Mouse (Mus musculus) neural tube, embryonic 12.5 days (tissue): ENCODE results near the gene Ccser1. TPM values are rescaled to one million over a fixed set of nuclear protein-coding genes. Genes with fewer than 3 reads are reported as not detected.

Experiments
- ATAC-seq: fragments of 200-750 bp; cut with Nextera tagmentation; 2 replicates; pipeline ENCODE4 v1.8.0; 2017; ENCODE audit warnings: low read depth, mild to moderate bottlenecking, moderate TSS enrichment, moderate library complexity; ENCODE audit not compliant: low FRiP score
- H3K27ac ChIP-seq: fragments of 300-500 bp; sonication (generic); 2 replicates; pipeline ENCODE4 v1.5.1; 2016
- H3K27me3 ChIP-seq: fragments of 300-500 bp; sonication (generic); replicated peaks from 2 replicates; pipeline ENCODE4 v1.6.1; 2016; ENCODE audit warnings: mild to moderate bottlenecking
- H3K36me3 ChIP-seq: fragments of 300-500 bp; sonication (generic); 2 replicates; pipeline ENCODE4 v1.6.1; 2016; ENCODE audit warnings: mild to moderate bottlenecking
- H3K4me1 ChIP-seq: fragments of 300-500 bp; sonication (generic); 2 replicates; pipeline ENCODE4 v1.6.1; 2016
- H3K4me2 ChIP-seq: fragments of 300-500 bp; sonication (generic); replicated peaks from 2 replicates; pipeline ENCODE4 v1.6.1; 2016; ENCODE audit warnings: mild to moderate bottlenecking
- H3K4me3 ChIP-seq: fragments of 300-500 bp; sonication (generic); 2 replicates; pipeline ENCODE4 v1.5.1; 2016
- H3K9ac ChIP-seq: fragments of 300-500 bp; sonication (generic); 2 replicates; pipeline ENCODE4 v1.6.1; 2016; ENCODE audit warnings: mild to moderate bottlenecking
- H3K9me3 ChIP-seq: fragments of 300-500 bp; sonication (generic); 2 replicates; pipeline ENCODE4 v1.6.1; 2016; ENCODE audit warnings: mild to moderate bottlenecking
- WGBS: fragments of 180-500 bp; shearing (Covaris S2); methylation state at CpG from one replicate; pipeline ENCODE4 v1.1.7; 2016; 5-methylcytosine and 5-hydroxymethylcytosine counted together
- polyA plus RNA-seq: library from polyadenylated mRNA; unstranded; fragments of >200 nt; fragmentation: Nextera tagmentation; extraction: Ambion mirVana; gene quantifications from 2 replicates; pipeline ENCODE4 v1.2.1, GENCODE M21; 2016

Ccser1 gene
- polyA plus RNA-seq, 1 experiment from 2014 or later: 19.4 TPM

DNA sequence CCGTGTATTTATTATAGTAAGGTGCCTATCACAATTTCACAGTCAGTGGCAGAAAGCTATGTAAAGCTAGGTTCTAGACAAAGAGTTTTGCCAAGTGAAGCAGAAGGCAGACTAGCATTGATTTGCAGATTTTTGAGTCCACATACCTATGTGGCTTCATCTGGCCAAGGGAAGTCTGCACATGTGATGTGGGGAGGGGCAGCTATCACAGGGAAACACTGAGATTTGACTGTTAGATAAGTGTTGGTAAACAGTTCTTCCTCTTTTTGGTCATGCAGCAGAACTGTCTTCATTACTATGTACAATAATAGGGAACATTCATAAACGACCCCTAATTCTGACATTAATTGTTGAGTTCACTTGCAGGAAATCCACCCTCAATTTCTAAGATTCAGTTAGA is 335.2 kb downstream of the Ccser1 start:
- no peaks in the 10 kb centered on the region for H3K36me3 ChIP-seq
- H3K4me3 ChIP-seq: no peak overlapping the region
- H3K9me3 ChIP-seq: no peaks in the 10 kb centered on the region
- no peak overlapping the region for H3K9ac ChIP-seq
- no peak overlapping the region for H3K4me2 ChIP-seq
- 72% methylated on average over 2 of the region's 2 CpGs for WGBS
- no peak for ATAC-seq
- H3K4me1 ChIP-seq: no peaks in the 10 kb centered on the region
- no peaks in the 10 kb centered on the region for H3K27me3 ChIP-seq
- H3K27ac ChIP-seq: no peak overlapping the region

DNA sequence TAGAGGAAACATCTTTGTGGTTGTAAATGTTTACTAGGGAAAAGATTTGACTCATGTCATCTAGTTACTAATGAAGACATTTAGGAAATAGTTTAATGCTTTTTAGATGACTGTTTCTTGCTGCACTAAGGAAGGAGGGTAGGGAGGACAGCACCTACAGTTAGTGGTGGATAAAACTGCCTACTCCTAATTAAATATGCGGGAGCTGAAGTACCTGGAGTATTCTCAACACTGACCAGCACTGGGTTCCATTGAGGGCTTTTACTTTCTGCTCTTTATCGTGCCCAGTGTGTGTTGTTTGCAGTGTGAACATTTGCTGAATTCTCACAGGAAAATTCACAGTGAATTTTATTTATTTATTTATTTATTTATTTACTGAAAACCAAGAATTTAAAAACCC is 341.5 kb downstream of the Ccser1 start:
- no peak overlapping the region for H3K4me2 ChIP-seq
- no peaks in the 10 kb centered on the region for H3K27me3 ChIP-seq
- H3K9me3 ChIP-seq: no peaks in the 10 kb centered on the region
- no peak overlapping the region for H3K9ac ChIP-seq
- H3K36me3 ChIP-seq: no peaks in the 10 kb centered on the region
- no peak overlapping the region for H3K27ac ChIP-seq
- no peak for ATAC-seq
- WGBS: 84% methylated on average over 2 of the region's 2 CpGs
- H3K4me1 ChIP-seq: no peaks in the 10 kb centered on the region
- H3K4me3 ChIP-seq: no peak overlapping the region

- H3K4me2 ChIP-seq: no peak overlapping the region
- ATAC-seq: no peak
- no peak overlapping the region for H3K27ac ChIP-seq
- no peaks in the 10 kb centered on the region for H3K9me3 ChIP-seq
- no peaks in the 10 kb centered on the region for H3K27me3 ChIP-seq
- WGBS: 81% methylated on average over 3 of the region's 3 CpGs
- H3K4me1 ChIP-seq: no peaks in the 10 kb centered on the region
- no peak overlapping the region for H3K9ac ChIP-seq
- H3K36me3 ChIP-seq: no peaks in the 10 kb centered on the region
- no peak overlapping the region for H3K4me3 ChIP-seq
Measured at GRCm38 (mm10) chr6:61522108-61522507, 342.0 kb downstream of the Ccser1 start.

DNA sequence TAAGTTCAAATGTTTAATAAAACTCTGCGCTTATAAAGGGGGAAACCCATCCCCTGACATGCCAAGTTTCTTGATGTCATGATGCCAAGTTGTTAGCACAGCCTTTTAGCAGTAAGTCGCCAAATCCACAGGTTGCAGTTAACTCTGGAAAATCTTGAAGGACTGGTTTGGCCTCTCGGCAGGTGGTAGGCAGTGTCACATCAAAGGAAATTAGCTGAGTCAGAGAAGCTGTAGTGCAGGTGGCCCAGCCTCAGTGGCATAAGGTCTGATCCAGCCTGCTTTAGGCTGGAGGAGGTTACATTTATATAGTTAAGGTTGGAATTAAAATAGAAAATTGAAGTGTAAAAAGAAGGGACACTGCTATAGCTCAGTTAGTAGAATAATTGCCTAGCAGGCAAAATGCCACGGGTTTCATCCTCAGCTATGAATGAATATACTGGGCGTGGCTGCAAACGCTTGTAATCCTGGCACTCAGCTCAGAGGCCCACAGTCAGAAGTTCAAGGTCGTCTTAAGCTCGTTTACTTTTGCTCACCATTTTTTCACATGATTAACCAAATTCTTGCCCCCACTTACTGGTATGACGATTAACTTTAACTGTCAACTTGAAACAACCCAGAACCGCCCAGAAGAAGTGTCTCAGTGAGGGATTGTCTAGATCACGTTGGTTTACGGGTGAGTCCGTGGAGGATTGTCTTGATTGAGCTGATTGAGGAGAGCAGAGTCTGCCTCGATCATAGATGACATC is 343.8 kb downstream of the Ccser1 start:
- Histone ChIP-seq H3K4me1 (no peaks in the 10 kb centered on the region), H3K36me3 (no peaks in the 10 kb centered on the region), H3K9me3 (no peaks in the 10 kb centered on the region), H3K27me3 (no peaks in the 10 kb centered on the region), H3K4me2 (no peak overlapping the region), H3K9ac (no peak overlapping the region), H3K4me3 (no peak overlapping the region), H3K27ac (no peak overlapping the region)
- ATAC-seq: no peak
- WGBS: 45% methylated on average over 14 of the region's 14 CpGs

GRCm38 (mm10) chr6:61540732-61541131 is 360.6 kb downstream of the Ccser1 start:
- no peak overlapping the region for H3K27ac ChIP-seq
- H3K4me2 ChIP-seq: no peak overlapping the region

GRCm38 (mm10) chr6:61543459-61544044 is 363.4 kb downstream of the Ccser1 start:
- Histone ChIP-seq H3K36me3 (no peaks in the 10 kb centered on the region), H3K9ac (no peak overlapping the region), H3K27ac (no peak overlapping the region), H3K4me1 (no peaks in the 10 kb centered on the region; the same call in 1 of the 2 replicates), H3K27me3 (no peaks in the 10 kb centered on the region), H3K4me3 (no peak overlapping the region), H3K4me2 (no peak overlapping the region), H3K9me3 (no peaks in the 10 kb centered on the region)
- WGBS: 65% methylated on average over 7 of the region's 7 CpGs
- 0 out of 2 replicates have a peak, but pooled peaks have one; percentile 17 for ATAC-seq

More at GRCm38 (mm10) chr6:61540732-61541131, 360.6 kb downstream of the Ccser1 start:
- Histone ChIP-seq H3K9me3 (no peaks in the 10 kb centered on the region), H3K9ac (no peak overlapping the region), H3K4me3 (no peak overlapping the region), H3K36me3 (no peaks in the 10 kb centered on the region), H3K27me3 (no peaks in the 10 kb centered on the region), H3K4me1 (no peaks in the 10 kb centered on the region; the same call in 1 of the 2 replicates)
- no peak for ATAC-seq

- Histone ChIP-seq H3K9ac (no peak overlapping the region), H3K4me2 (no peak overlapping the region), H3K9me3 (no peaks in the 10 kb centered on the region), H3K36me3 (no peaks in the 10 kb centered on the region), H3K27me3 (no peaks in the 10 kb centered on the region), H3K27ac (no peak overlapping the region), H3K4me1 (no peaks in the 10 kb centered on the region), H3K4me3 (no peak overlapping the region)
- WGBS: 70% methylated on average over 2 of the region's 2 CpGs
- ATAC-seq: no peak
Measured at GRCm38 (mm10) chr6:61567551-61567950, 387.4 kb downstream of the Ccser1 start.

- no peaks in the 10 kb centered on the region for H3K9me3 ChIP-seq
- no peak for ATAC-seq
- H3K4me1 ChIP-seq: no peaks in the 10 kb centered on the region
- no peak overlapping the region for H3K27ac ChIP-seq
- no peaks in the 10 kb centered on the region for H3K36me3 ChIP-seq
- no peak overlapping the region for H3K9ac ChIP-seq
- whole genome bisulfite sequencing: 90% methylated on average over 8 of the region's 8 CpGs
- H3K4me2 ChIP-seq: no peak overlapping the region
- no peak overlapping the region for H3K4me3 ChIP-seq
- H3K27me3 ChIP-seq: no peaks in the 10 kb centered on the region
Measured at GRCm38 (mm10) chr6:61567967-61568366, 387.8 kb downstream of the Ccser1 start.

GRCm38 (mm10) chr6:61581696-61582095 is 401.6 kb downstream of the Ccser1 start:
- ATAC-seq: no peak
- Histone ChIP-seq H3K36me3 (no peaks in the 10 kb centered on the region), H3K4me3 (no peak overlapping the region), H3K4me1 (no peaks in the 10 kb centered on the region), H3K9me3 (no peaks in the 10 kb centered on the region), H3K4me2 (no peak overlapping the region), H3K27me3 (no peaks in the 10 kb centered on the region), H3K27ac (no peak overlapping the region), H3K9ac (no peak overlapping the region)

DNA sequence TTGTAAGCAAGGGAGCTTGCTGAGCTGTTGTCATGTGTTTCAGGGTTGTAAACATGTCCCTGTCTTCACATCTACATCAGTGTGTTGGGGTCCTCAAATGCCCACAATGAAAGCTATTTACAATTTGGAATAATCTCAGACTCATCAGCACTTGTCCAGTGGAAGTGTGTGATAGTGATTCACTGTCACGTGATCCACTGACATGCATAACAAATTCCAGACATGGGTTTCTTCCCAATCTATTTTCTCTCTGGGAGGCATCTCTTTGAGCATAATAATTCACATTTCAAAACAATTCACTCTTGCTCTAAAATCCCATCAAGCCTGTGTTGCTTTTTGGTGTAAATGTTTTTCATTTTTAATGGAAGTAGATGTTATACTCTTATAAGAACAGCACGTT is 408.9 kb downstream of the Ccser1 start:
- no peak overlapping the region for H3K4me3 ChIP-seq
- 80% methylated on average over 2 of the region's 2 CpGs for WGBS

GRCm38 (mm10) chr6:61601911-61602310 is 421.8 kb downstream of the Ccser1 start:
- H3K9me3 ChIP-seq: no peaks in the 10 kb centered on the region
- no peak for ATAC-seq
- no peaks in the 10 kb centered on the region for H3K36me3 ChIP-seq
- H3K4me3 ChIP-seq: no peak overlapping the region
- H3K27ac ChIP-seq: no peak overlapping the region
- WGBS: 86% methylated on average over 5 of the region's 5 CpGs
- H3K4me1 ChIP-seq: no peaks in the 10 kb centered on the region
- H3K27me3 ChIP-seq: no peaks in the 10 kb centered on the region
- H3K9ac ChIP-seq: no peak overlapping the region
- no peak overlapping the region for H3K4me2 ChIP-seq

More for the DNA sequence above, 408.9 kb downstream of the Ccser1 start:
- H3K4me1 ChIP-seq: no peaks in the 10 kb centered on the region
- H3K27me3 ChIP-seq: no peaks in the 10 kb centered on the region
- H3K36me3 ChIP-seq: no peaks in the 10 kb centered on the region
- H3K9ac ChIP-seq: no peak overlapping the region
- no peak for ATAC-seq
- no peaks in the 10 kb centered on the region for H3K9me3 ChIP-seq
- no peak overlapping the region for H3K4me2 ChIP-seq
- no peak overlapping the region for H3K27ac ChIP-seq

GRCm38 (mm10) chr6:61614920-61615319 is 434.8 kb downstream of the Ccser1 start:
- Histone ChIP-seq H3K27me3 (no peaks in the 10 kb centered on the region), H3K4me3 (no peak overlapping the region), H3K9me3 (no peaks in the 10 kb centered on the region), H3K9ac (no peak overlapping the region), H3K4me2 (no peak overlapping the region), H3K4me1 (no peaks in the 10 kb centered on the region), H3K36me3 (no peaks in the 10 kb centered on the region), H3K27ac (no peak overlapping the region)
- 0 out of 2 replicates have a peak, but pooled peaks have one; percentile 41 for ATAC-seq
- WGBS: 56% methylated on average over 4 of the region's 4 CpGs

GRCm38 (mm10) chr6:61621707-61622106 is 441.6 kb downstream of the Ccser1 start:
- no peak overlapping the region for H3K27ac ChIP-seq
- no peaks in the 10 kb centered on the region for H3K4me1 ChIP-seq
- H3K4me3 ChIP-seq: no peak overlapping the region
- no peaks in the 10 kb centered on the region for H3K27me3 ChIP-seq
- WGBS: 81% methylated on average over 3 of the region's 3 CpGs
- H3K36me3 ChIP-seq: no peaks in the 10 kb centered on the region
- H3K9ac ChIP-seq: no peak overlapping the region
- no peak overlapping the region for H3K4me2 ChIP-seq
- no peak for ATAC-seq
- H3K9me3 ChIP-seq: no peaks in the 10 kb centered on the region
